Mouse (Mus musculus) bone marrow macrophage, adult 2 months (primary cell): ENCODE results near the gene Zfp239.

Source experiments
- CTCF ChIP-seq: IDR thresholded peaks from 2 replicates; pipeline ENCODE4 v1.5.1; 2012; ENCODE audit warnings: low read depth, mild to moderate bottlenecking, low read length, moderate library complexity
- POLR2A ChIP-seq: IDR thresholded peaks from 2 replicates; pipeline ENCODE4 v1.6.1; 2012; ENCODE audit warnings: mild to moderate bottlenecking, low read depth, low read length, borderline replicate concordance

GRCm38 (mm10) chr6:117841511-117841955 lies 20.4 kb upstream of the Zfp239 start:
- TF ChIP-seq CTCF: no peak
- TF ChIP-seq POLR2A: no peak
